Mouse (Mus musculus): ENCODE results near the gene Dhdds.

The Dhdds gene

DNA sequence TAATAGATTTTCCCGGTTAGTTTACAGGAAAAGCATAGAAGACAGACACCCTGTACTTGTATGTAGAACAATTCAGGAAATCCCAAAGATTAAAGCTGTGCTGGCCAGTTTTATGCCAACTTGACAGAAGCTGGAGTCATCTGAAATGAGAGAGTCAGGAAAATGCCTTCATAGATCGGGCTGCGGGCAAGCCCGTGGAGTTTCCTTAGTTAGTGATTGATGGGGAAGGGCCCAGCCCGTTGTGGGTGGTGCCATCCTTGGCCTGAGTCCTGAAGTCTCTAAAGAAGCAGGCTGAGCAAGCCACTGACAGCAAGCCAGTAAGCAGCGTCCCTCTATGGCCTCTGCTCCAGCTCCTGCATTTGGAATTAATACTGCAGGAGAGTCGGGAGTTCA, 71.4 kb downstream of the Dhdds start:
- Histone ChIP-seq H3K9me3 (ENCODE audit: low read length) (peaks cover 4% of the 10 kb centered on the region; the same call in 1 of the 2 replicates), H3K4me1 (replicated peaks; ENCODE audit: low read depth, low read length) (peaks cover 20% of the 10 kb centered on the region), H3K36me3 (ENCODE audit: insufficient read depth, low read length) (no peaks in the 10 kb centered on the region), H3K4me3 (replicated peaks; ENCODE audit: low read length) (peak overlapping the region; percentile 63), H3K27me3 (ENCODE audit: insufficient read depth, low read length) (no peaks in the 10 kb centered on the region)
- no peak for TF ChIP-seq POU5F1 (IDR thresholded peaks at IDR 0.05; ENCODE audit: borderline replicate concordance, low read length)
- TF ChIP-seq CTCF (conservative IDR thresholded peaks at IDR 0.05; ENCODE audit: low read length) = no peak
- no peak for TF ChIP-seq NANOG (IDR thresholded peaks at IDR 0.05; ENCODE audit: borderline replicate concordance, low read length)

DNA sequence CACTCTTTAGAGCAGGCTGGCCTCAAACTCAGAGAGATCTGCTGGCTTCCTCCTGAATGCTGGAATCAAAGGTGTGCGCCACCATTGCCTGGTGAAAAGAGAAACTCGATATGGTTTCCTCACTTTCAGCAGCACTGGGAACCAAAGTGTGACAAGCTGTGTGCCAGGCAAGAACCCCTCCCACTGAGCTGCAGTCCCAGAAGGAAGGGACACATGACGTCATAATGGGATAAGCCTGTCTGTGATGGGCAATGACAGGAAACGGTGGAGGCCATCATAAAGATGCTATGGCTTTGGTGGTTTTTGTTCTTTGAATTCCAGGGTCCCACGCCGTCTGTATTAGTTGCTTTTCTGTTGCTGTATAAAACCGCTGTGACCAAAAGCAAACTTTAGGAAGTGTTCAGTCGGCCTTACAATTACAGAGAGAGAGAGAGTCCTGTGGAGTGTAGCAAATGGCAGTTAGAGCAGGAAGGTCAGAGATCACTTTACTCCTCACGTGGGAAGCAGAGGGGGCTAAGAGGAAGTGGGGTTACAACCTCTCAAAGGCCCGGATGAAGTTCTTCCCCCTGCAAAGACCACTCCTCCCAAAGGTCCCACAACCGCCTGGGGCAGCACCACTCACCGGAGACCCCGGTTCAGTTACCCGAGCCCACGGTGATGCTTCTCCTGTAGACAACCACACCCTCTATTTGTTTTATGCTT, 72.0 kb downstream of the Dhdds start:
- Histone ChIP-seq H3K9me3 (ENCODE audit: low read length) (peaks cover 4% of the 10 kb centered on the region; the same call in 1 of the 2 replicates), H3K4me1 (replicated peaks; ENCODE audit: low read depth, low read length) (peaks cover 20% of the 10 kb centered on the region), H3K4me3 (replicated peaks; ENCODE audit: low read length) (peak overlapping the region; percentile 63), H3K36me3 (ENCODE audit: insufficient read depth, low read length) (no peaks in the 10 kb centered on the region), H3K27me3 (ENCODE audit: insufficient read depth, low read length) (no peaks in the 10 kb centered on the region)
- TF ChIP-seq NANOG (IDR thresholded peaks at IDR 0.05; ENCODE audit: borderline replicate concordance, low read length) = no peak
- TF ChIP-seq CTCF (conservative IDR thresholded peaks at IDR 0.05; ENCODE audit: low read length) = no peak
- TF ChIP-seq POU5F1 (IDR thresholded peaks at IDR 0.05; ENCODE audit: borderline replicate concordance, low read length) = no peak

DNA sequence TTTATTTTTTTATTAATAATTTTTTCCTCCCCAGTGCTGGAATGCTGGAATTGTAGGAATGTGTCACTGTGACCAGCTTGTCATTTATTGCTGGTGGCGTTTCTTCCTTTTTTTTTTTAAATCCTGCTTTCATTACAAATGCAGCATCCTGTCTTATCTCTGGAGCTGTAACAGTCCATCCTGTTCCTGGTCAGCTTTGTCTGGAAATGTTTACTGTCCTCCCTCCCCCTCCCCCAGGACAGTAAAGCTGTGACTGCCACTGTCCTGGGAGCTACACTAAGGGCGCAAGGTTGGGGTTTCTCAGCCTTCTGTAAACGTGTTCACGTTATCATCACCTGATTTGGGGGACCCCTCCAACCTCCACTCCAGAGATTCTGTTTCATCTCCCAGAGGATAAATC, 75.5 kb downstream of the Dhdds start:
- TF ChIP-seq POU5F1 (IDR thresholded peaks at IDR 0.05; ENCODE audit: borderline replicate concordance, low read length) (no peak), CTCF (conservative IDR thresholded peaks at IDR 0.05; ENCODE audit: low read length) (no peak), NANOG (IDR thresholded peaks at IDR 0.05; ENCODE audit: borderline replicate concordance, low read length) (no peak)
- H3K9me3 ChIP-seq (ENCODE audit: low read length) = no peaks in the 10 kb centered on the region
- H3K4me3 ChIP-seq (replicated peaks; ENCODE audit: low read length) = no peak overlapping the region
- 0 out of 2 replicates have a peak, but pooled peaks cover 2% of the 10 kb centered on the region for H3K27me3 ChIP-seq (ENCODE audit: insufficient read depth, low read length)
- H3K36me3 ChIP-seq (ENCODE audit: insufficient read depth, low read length) = no peaks in the 10 kb centered on the region
- H3K4me1 ChIP-seq (replicated peaks; ENCODE audit: low read depth, low read length) = peaks cover 23% of the 10 kb centered on the region

DNA sequence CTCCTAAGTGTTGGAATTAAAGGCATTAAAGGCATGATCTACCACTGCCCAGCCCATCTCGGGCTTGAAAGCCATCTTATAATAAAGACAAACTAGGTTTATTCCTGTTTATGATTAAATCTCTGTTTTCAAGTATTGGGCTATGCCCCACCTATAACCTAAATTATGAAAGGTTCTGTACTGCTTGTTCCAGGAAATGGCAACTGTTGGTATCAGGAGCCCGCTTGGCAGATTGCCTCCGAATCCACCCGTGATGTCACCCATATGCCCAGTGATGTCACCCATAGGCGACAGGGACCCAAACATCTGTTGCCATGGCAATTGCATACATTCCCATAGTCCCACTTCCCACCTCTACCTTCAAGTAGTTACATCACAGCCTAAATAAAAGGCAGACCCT, 77.0 kb downstream of the Dhdds start:
- no peak overlapping the region for H3K4me3 ChIP-seq (replicated peaks; ENCODE audit: low read length)
- 0 out of 2 replicates have a peak, but pooled peaks cover 2% of the 10 kb centered on the region for H3K27me3 ChIP-seq (ENCODE audit: insufficient read depth, low read length)
- H3K4me1 ChIP-seq (replicated peaks; ENCODE audit: low read depth, low read length) = peaks cover 12% of the 10 kb centered on the region
- H3K36me3 ChIP-seq (ENCODE audit: insufficient read depth, low read length) = no peaks in the 10 kb centered on the region
- H3K9me3 ChIP-seq (ENCODE audit: low read length) = no peaks in the 10 kb centered on the region
- no peak for TF ChIP-seq POU5F1 (IDR thresholded peaks at IDR 0.05; ENCODE audit: borderline replicate concordance, low read length)
- TF ChIP-seq CTCF (conservative IDR thresholded peaks at IDR 0.05; ENCODE audit: low read length) = no peak
- TF ChIP-seq NANOG (IDR thresholded peaks at IDR 0.05; ENCODE audit: borderline replicate concordance, low read length) = no peak

Data from E14TG2a.4 (cell line).